In genomic region chr7:55784580-55784979, GRCm38 (mm10) we compare ENCODE assay signal across 8 mouse cellular contexts. TPM values are rescaled to one million over a fixed set of nuclear protein-coding genes. Genes with fewer than 3 reads are reported as not detected.
DNase-seq lines count a peak whose midpoint lies in the region; ATAC-seq and TF ChIP-seq lines count a peak whose summit lies in the region.
"Had no signal": no experiment of that assay in that cellular context is flagged by ENCODE, and none has a peak within 500 bp of the region (broad histone marks: within the 10 kb centered on the region; RNA-seq: fewer than 3 reads in every experiment).

No protein-coding gene starts in this region.

- TF ChIP-seq CTCF in lung, embryonic 14.5 days (IDR thresholded peaks at IDR 0.05; ENCODE audit: low read depth): no peak

- peak; percentile 54 to 56 for DNase-seq in right cerebral cortex, postnatal 10 days (ENCODE audit: low spot score in 2 of 2)
- no peak for DNase-seq in right cerebral cortex, adult 18-20 months
- peak; percentile 24 to 26 for DNase-seq in heart, postnatal 10 days
- peak; percentile 26 for DNase-seq in lung, embryonic 14.5 days
- peak; percentile 53 to 70 for DNase-seq in spleen, postnatal 4 days (ENCODE audit: low spot score in 2 of 2)
- no peak for DNase-seq in adrenal gland, postnatal 4 days (ENCODE audit: low spot score in 2 of 2)

- H3K4me2 ChIP-seq in lung, embryonic 14.5 days: no peak overlapping the region
- H3K4me2 ChIP-seq in forebrain, embryonic 12.5 days: no peak overlapping the region

- peaks cover 4% of the 10 kb centered on the region; the same call in 1 of the 2 replicates for H3K4me1 ChIP-seq in lung, embryonic 14.5 days (ENCODE audit: insufficient read depth)
- H3K4me1 ChIP-seq in forebrain, embryonic 12.5 days: no peaks in the 10 kb centered on the region

- no peak overlapping the region for H3K4me3 ChIP-seq in lung, embryonic 14.5 days (ENCODE audit: low read depth, low read length)
- H3K4me3 ChIP-seq in forebrain, embryonic 12.5 days (replicated peaks): no peak overlapping the region

- no peak overlapping the region for H3K9ac ChIP-seq in lung, embryonic 14.5 days
- H3K9ac ChIP-seq in forebrain, embryonic 12.5 days: no peak overlapping the region

- ATAC-seq in lung, embryonic 14.5 days (ENCODE audit: insufficient read depth): no peak
- ATAC-seq in forebrain, embryonic 12.5 days (ENCODE audit: low FRiP score): no peak

- H3K27ac ChIP-seq in lung, embryonic 14.5 days (ENCODE audit: low read depth): no peak overlapping the region
- no peak overlapping the region for H3K27ac ChIP-seq in forebrain, embryonic 12.5 days

- no peaks in the 10 kb centered on the region for H3K27me3 ChIP-seq in lung, embryonic 14.5 days (ENCODE audit: insufficient read depth, low read length)
- no peaks in the 10 kb centered on the region for H3K27me3 ChIP-seq in forebrain, embryonic 12.5 days

- H3K36me3 ChIP-seq in lung, embryonic 14.5 days (ENCODE audit: insufficient read depth): no peaks in the 10 kb centered on the region
- no peaks in the 10 kb centered on the region for H3K36me3 ChIP-seq in forebrain, embryonic 12.5 days (replicated peaks)

- no peaks in the 10 kb centered on the region for H3K9me3 ChIP-seq in lung, embryonic 14.5 days (ENCODE audit: low read depth, low read length)
- H3K9me3 ChIP-seq in forebrain, embryonic 12.5 days: no peaks in the 10 kb centered on the region

- intact Hi-C loops in heart, postnatal 10 days (cut with DNase I): no loop called here

- WGBS in lung, embryonic 14.5 days: 29% methylated on average over 3 of the region's 3 CpGs
- WGBS in forebrain, embryonic 12.5 days: 91% methylated on average over 3 of the region's 3 CpGs

RNA-seq across cellular contexts. Expression of gene Tubgcp5, which starts 9.4 kb away (rescaled TPM):
- total RNA-seq in heart, postnatal 10 days (2021): 10 to 100 TPM; 11.6 to 13.6 TPM
- 30.9 and 32.3 TPM in 2 replicates for polyA plus RNA-seq in lung, embryonic 14.5 days (2014; fragmentation: Nextera tagmentation; extraction: Ambion mirVana)
- 10 to 100 TPM; 35.3 to 40.4 TPM for total RNA-seq in adrenal gland, postnatal 4 days (2021)
- polyA plus RNA-seq in forebrain, embryonic 12.5 days (2016; fragmentation: Nextera tagmentation; extraction: Ambion mirVana): 42.8 and 45.2 TPM in 2 replicates

RNA-seq across cellular contexts. Expression of gene Siglech, which starts 16.6 kb away (rescaled TPM):
- not detected for total RNA-seq in heart, postnatal 10 days (2021)
- 0.39 and 0.66 TPM in 2 replicates for polyA plus RNA-seq in lung, embryonic 14.5 days (2014; fragmentation: Nextera tagmentation; extraction: Ambion mirVana)
- total RNA-seq in adrenal gland, postnatal 4 days (2021): under 1 TPM in 1 of 2 experiments, not detected in 1; 0.28 TPM
- polyA plus RNA-seq in forebrain, embryonic 12.5 days (2016; fragmentation: Nextera tagmentation; extraction: Ambion mirVana): 0.42 and 0.65 TPM in 2 replicates
- polyA plus RNA-seq: heart, postnatal 0 days had no signal

RNA-seq across cellular contexts. Expression of gene Cyfip1, which starts 57.0 kb away (rescaled TPM):
- total RNA-seq in heart, postnatal 10 days (2021): 10 to 100 TPM; 57.4 to 60.7 TPM
- 129 and 138 TPM in 2 replicates for polyA plus RNA-seq in lung, embryonic 14.5 days (2014; fragmentation: Nextera tagmentation; extraction: Ambion mirVana)
- total RNA-seq in adrenal gland, postnatal 4 days (2021): 10 to 100 TPM; 89.4 to 98.2 TPM
- polyA plus RNA-seq in forebrain, embryonic 12.5 days (2016; fragmentation: Nextera tagmentation; extraction: Ambion mirVana): 76.0 and 79.7 TPM in 2 replicates

Comparison
In these comparisons a context has a peak if more than half of its experiments do, and no peak if none do; other contexts are left out.
1. DNase-seq: peak in right cerebral cortex, postnatal 10 days (2 of 2), heart, postnatal 10 days (2 of 2), lung, embryonic 14.5 days (single experiment) and spleen, postnatal 4 days (2 of 2); none in right cerebral cortex, adult 18-20 months (single experiment) and adrenal gland, postnatal 4 days (0 of 2).